Mouse (Mus musculus): Measurements from ENCODE around the gene Cep131. TPM values are rescaled to one million over a fixed set of nuclear protein-coding genes. Genes with fewer than 3 reads are reported as not detected.

Cep131 gene
- polyA plus RNA-seq, 1 experiment from 2014 or later, result 15.5 TPM

DNA sequence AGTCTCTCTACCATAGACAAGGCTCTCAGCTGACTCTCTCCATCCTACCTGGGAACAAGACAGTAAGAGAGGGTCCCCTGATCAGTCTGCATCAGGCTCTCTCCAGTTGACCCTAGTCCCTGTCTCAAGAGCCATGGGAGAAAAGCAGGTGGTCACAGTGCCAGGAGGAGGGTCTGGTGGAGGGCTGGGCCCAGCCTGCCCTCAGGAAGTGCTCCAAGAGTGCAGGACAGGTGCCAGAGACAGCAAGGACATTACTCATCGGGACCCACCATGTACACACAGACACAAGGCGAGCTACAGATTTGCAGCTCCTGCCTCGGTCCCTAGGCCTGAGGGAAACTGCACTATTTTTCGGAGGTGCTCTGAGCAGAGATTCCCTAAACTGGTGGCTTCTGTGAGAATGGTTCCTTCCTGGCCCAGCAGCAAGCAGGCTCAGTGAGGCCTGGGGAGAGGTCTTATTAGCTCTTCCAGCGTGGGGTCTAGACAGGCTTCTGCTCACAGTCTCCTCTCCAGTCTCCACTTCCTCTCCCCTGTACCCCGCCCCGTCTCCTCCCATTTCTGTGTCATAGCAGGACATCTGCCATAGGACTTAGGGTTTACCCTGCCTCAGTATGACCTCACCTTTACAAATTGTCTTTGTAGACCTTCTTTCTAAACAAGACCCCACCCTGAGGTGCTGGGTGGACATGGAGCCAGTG is 44.3 kb downstream of the Cep131 start:
- no peak for TF ChIP-seq CTCF (IDR thresholded peaks at IDR 0.05; ENCODE audit: low read depth)
- H3K9ac ChIP-seq (ENCODE audit: low read depth, low read length), result no peak overlapping the region
- H3K4me2 ChIP-seq (ENCODE audit: low read length), result no peak overlapping the region
- H3K36me3 ChIP-seq (ENCODE audit: insufficient read depth, low read length), result no peaks in the 10 kb centered on the region
- no peaks in the 10 kb centered on the region for H3K27me3 ChIP-seq (ENCODE audit: insufficient read depth, low read length)
- DNase-seq (ENCODE audit: low spot score) (no peak), ATAC-seq (replicated peaks; ENCODE audit: low FRiP score, low read depth) (no peak)
- WGBS, result 66% methylated on average over 7 of the region's 7 CpGs
- peak overlapping the region; percentile 58 for H3K27ac ChIP-seq
- no peaks in the 10 kb centered on the region for H3K9me3 ChIP-seq (replicated peaks; ENCODE audit: low read length)
- H3K4me1 ChIP-seq (replicated peaks; ENCODE audit: insufficient read depth, low read length), result peaks cover 16% of the 10 kb centered on the region
- no peak overlapping the region for H3K4me3 ChIP-seq (replicated peaks; ENCODE audit: low read depth, low read length)

DNA sequence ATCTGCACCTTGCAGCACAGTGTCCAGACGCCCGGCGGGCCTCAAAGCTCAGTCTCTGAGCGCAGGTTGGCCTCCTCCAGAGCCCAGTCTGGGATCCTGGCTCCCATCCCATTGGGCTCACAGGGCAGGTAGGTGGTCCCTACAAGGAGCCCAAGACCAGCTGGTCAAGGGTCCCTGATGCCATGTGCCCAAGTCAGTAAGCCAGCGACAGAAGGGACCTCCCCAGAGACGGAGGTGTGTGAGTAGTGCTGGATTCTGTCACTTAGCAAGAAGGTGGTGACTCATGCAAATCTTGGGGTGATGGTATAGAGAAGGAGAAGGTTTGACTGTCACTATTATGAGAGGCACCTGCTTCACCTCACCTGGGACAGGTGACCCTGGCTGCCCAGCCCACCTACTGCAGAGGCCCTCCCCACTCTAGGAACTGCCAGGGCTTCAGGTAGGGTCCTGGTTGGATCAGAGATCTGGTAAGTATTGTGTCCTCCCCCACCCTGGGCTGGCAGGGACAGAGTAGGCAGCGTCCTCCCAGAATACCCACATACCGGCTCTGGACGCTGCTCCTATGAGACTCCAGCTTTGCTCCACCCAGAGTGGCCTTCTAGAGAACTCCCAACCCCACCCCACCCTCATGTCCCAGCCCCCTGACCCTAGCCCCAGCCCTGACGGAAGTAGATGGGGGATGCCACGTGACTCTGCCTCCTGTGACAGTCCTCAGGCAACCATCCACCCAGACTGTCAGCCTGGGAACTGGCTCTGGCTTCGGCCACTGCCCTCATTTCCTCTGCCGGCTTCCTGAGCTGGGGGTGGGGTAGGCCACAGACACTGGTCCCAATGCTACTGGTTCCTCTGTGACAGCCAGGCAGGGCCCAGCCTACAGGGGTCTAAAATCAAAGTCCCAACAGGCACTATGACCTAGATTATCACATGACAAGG is 45.2 kb downstream of the Cep131 start:
- TF ChIP-seq CTCF (IDR thresholded peaks at IDR 0.05; ENCODE audit: low read depth), result no peak
- no peaks in the 10 kb centered on the region for H3K9me3 ChIP-seq (replicated peaks; ENCODE audit: low read length)
- DNase-seq (ENCODE audit: low spot score) (peak; percentile 75), ATAC-seq (replicated peaks; ENCODE audit: low FRiP score, low read depth) (peak; percentile 55)
- peaks cover 13% of the 10 kb centered on the region for H3K4me1 ChIP-seq (replicated peaks; ENCODE audit: insufficient read depth, low read length)
- 0 out of 2 replicates have a peak overlapping the region, but pooled peaks have one; percentile 23 for H3K4me2 ChIP-seq (ENCODE audit: low read length)
- no peaks in the 10 kb centered on the region for H3K36me3 ChIP-seq (ENCODE audit: insufficient read depth, low read length)
- H3K9ac ChIP-seq (ENCODE audit: low read depth, low read length), result 0 out of 2 replicates have a peak overlapping the region, but pooled peaks have one; percentile 4
- no peak overlapping the region for H3K4me3 ChIP-seq (replicated peaks; ENCODE audit: low read depth, low read length)
- whole genome bisulfite sequencing, result 56% methylated on average over 13 of the region's 13 CpGs
- no peaks in the 10 kb centered on the region for H3K27me3 ChIP-seq (ENCODE audit: insufficient read depth, low read length)
- peak overlapping the region; percentile 58; the same call in 1 of the 2 replicates for H3K27ac ChIP-seq

DNA sequence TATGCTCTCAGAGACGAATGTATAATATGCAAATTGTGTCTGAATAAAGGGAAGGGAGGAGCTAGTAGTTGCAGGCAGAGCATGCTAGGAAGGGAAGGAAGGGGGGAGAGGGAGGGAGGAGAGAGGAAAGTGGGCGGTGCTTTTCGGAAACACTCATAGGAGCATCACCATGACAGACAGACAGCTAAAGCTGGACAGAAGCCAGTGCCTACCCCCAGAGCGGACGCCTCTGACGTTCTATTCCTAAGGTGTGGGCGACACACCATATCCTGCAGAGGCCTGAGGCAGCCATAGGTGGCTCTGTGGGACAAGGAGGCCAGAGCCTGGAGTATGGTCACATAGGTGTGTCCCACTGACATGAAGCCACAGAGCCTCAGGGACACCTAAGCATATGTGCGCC is 46.2 kb downstream of the Cep131 start:
- no peak overlapping the region for H3K4me3 ChIP-seq (replicated peaks; ENCODE audit: low read depth, low read length)
- peaks cover 8% of the 10 kb centered on the region; the same call in 1 of the 2 replicates for H3K4me1 ChIP-seq (replicated peaks; ENCODE audit: insufficient read depth, low read length)
- H3K9me3 ChIP-seq (replicated peaks; ENCODE audit: low read length), result no peaks in the 10 kb centered on the region
- 65% methylated on average over 8 of the region's 8 CpGs for WGBS
- H3K27ac ChIP-seq, result peak overlapping the region; percentile 58; the same call in 1 of the 2 replicates
- H3K27me3 ChIP-seq (ENCODE audit: insufficient read depth, low read length), result no peaks in the 10 kb centered on the region
- ATAC-seq (replicated peaks; ENCODE audit: low FRiP score, low read depth), result no peak
- DNase-seq (ENCODE audit: low spot score), result peak; percentile 58
- H3K4me2 ChIP-seq (ENCODE audit: low read length), result no peak overlapping the region
- no peak for TF ChIP-seq CTCF (IDR thresholded peaks at IDR 0.05; ENCODE audit: low read depth)
- H3K36me3 ChIP-seq (ENCODE audit: insufficient read depth, low read length), result no peaks in the 10 kb centered on the region
- no peak overlapping the region for H3K9ac ChIP-seq (ENCODE audit: low read depth, low read length)

DNA sequence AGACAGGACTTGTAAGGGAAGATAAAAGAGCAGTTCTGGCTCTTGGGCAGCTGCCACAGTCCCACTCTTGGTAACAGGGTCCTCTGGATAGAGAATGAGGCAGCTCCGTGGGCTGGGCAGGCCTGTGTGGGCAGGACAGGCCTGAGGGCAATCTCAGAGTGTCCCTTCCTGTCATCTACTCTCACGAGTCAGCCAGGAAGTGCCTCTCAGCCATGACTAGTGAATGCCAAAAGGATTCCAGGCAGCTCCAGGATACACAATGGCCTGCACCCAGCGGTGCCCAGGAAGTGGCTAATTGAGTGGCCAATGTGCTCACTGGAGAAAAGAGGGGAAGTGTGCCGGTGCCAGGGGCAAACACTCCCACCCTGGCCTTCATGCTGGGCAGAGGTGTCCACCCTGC is 47.0 kb downstream of the Cep131 start:
- Histone ChIP-seq H3K4me1 (replicated peaks; ENCODE audit: insufficient read depth, low read length) (peaks cover 8% of the 10 kb centered on the region; the same call in 1 of the 2 replicates), H3K4me2 (ENCODE audit: low read length) (no peak overlapping the region), H3K27ac (peak overlapping the region; percentile 63; the same call in 1 of the 2 replicates), H3K9me3 (replicated peaks; ENCODE audit: low read length) (no peaks in the 10 kb centered on the region), H3K4me3 (replicated peaks; ENCODE audit: low read depth, low read length) (no peak overlapping the region), H3K36me3 (ENCODE audit: insufficient read depth, low read length) (no peaks in the 10 kb centered on the region), H3K9ac (ENCODE audit: low read depth, low read length) (no peak overlapping the region), H3K27me3 (ENCODE audit: insufficient read depth, low read length) (no peaks in the 10 kb centered on the region)
- no peak for DNase-seq (ENCODE audit: low spot score)
- WGBS, result 15% methylated on average over 4 of the region's 4 CpGs
- ATAC-seq (replicated peaks; ENCODE audit: low FRiP score, low read depth), result no peak
- no peak for TF ChIP-seq CTCF (IDR thresholded peaks at IDR 0.05; ENCODE audit: low read depth)

DNA sequence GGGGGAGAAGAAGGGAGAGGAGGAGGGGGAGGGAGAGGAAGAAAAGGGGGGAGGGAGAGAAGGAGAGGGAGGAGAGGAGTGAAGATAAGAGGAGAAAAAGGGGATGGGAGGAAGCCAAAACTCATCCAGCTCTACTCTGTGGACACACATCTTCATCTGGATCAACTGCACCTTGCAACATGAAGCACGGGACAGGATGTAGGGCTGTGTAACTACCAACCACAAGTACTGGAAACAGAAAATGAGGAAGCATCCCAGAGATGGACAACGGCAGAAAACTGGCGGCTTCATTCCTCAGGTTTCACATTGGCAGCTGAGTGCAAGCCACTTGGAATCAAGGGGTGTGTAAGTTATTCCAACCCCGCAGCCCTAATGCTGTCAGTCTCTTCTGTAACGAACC is 51.9 kb downstream of the Cep131 start:
- no peak overlapping the region for H3K4me2 ChIP-seq (ENCODE audit: low read length)
- DNase-seq (ENCODE audit: low spot score) (no peak), ATAC-seq (replicated peaks; ENCODE audit: low FRiP score, low read depth) (no peak)
- no peaks in the 10 kb centered on the region for H3K36me3 ChIP-seq (ENCODE audit: insufficient read depth, low read length)
- H3K9ac ChIP-seq (ENCODE audit: low read depth, low read length), result no peak overlapping the region
- WGBS, result 44% methylated on average over 5 of the region's 5 CpGs
- TF ChIP-seq CTCF (IDR thresholded peaks at IDR 0.05; ENCODE audit: low read depth), result no peak
- peaks cover 5% of the 10 kb centered on the region; the same call in 1 of the 2 replicates for H3K4me1 ChIP-seq (replicated peaks; ENCODE audit: insufficient read depth, low read length)
- H3K27ac ChIP-seq, result no peak overlapping the region
- no peak overlapping the region for H3K4me3 ChIP-seq (replicated peaks; ENCODE audit: low read depth, low read length)
- H3K27me3 ChIP-seq (ENCODE audit: insufficient read depth, low read length), result no peaks in the 10 kb centered on the region
- no peaks in the 10 kb centered on the region for H3K9me3 ChIP-seq (replicated peaks; ENCODE audit: low read length)

DNA sequence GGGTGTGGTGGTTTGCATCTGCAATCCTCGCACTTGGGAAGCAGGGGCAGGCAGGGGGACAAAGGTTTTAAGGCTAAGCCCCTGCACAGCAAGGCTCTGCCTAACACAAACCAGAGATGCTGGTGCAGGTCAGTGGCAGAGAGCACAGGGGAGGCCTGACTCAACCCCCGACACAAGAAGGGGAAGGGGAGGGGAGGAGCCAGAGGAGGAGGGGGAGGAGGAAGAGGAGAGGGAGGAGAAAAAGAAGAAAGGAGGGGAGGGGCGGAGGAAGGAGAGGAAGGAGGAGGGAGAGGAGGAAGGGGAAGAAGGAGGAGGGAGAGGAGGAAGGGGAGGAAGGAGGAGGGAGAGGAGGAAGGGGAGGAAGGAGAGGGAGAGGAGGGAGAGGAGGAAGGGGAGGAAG is 52.3 kb downstream of the Cep131 start:
- 44% methylated on average over 3 of the region's 3 CpGs for WGBS
- no peak overlapping the region for H3K27ac ChIP-seq
- no peak overlapping the region for H3K4me2 ChIP-seq (ENCODE audit: low read length)
- H3K36me3 ChIP-seq (ENCODE audit: insufficient read depth, low read length), result no peaks in the 10 kb centered on the region
- H3K9me3 ChIP-seq (replicated peaks; ENCODE audit: low read length), result no peaks in the 10 kb centered on the region
- H3K27me3 ChIP-seq (ENCODE audit: insufficient read depth, low read length), result no peaks in the 10 kb centered on the region
- ATAC-seq (replicated peaks; ENCODE audit: low FRiP score, low read depth) (no peak), DNase-seq (ENCODE audit: low spot score) (no peak)
- no peak overlapping the region for H3K9ac ChIP-seq (ENCODE audit: low read depth, low read length)
- TF ChIP-seq CTCF (IDR thresholded peaks at IDR 0.05; ENCODE audit: low read depth), result no peak
- H3K4me1 ChIP-seq (replicated peaks; ENCODE audit: insufficient read depth, low read length), result peaks cover 5% of the 10 kb centered on the region; the same call in 1 of the 2 replicates
- H3K4me3 ChIP-seq (replicated peaks; ENCODE audit: low read depth, low read length), result no peak overlapping the region

Measured in kidney, postnatal 0 days (tissue).